Mouse (Mus musculus) CH12.LX (cell line): ENCODE data around the gene Nup153.

Source experiments
- CHD2 ChIP-seq: IDR thresholded peaks from 2 replicates; pipeline ENCODE4 v1.6.1; 2011; ENCODE audit warnings: low read length, improper control_type of control experiment
- CTCF ChIP-seq, 2 experiments: IDR thresholded peaks in 1 of 2; conservative IDR thresholded peaks in 1 of 2; 2 replicates each; pipeline ENCODE4 v1.5.1; 2011 to 2012; ENCODE audit warnings: low read depth in 2 of 2, low read length in 2 of 2, improper control_type of control experiment in 1 of 2, inconsistent platforms in 1 of 2, mild to moderate bottlenecking in 1 of 2, moderate library complexity in 1 of 2
- HCFC1 ChIP-seq: IDR thresholded peaks from 2 replicates; pipeline ENCODE4 v1.6.1; 2012; ENCODE audit warnings: low read depth, mild to moderate bottlenecking, inconsistent platforms, low read length, improper control_type of control experiment
- POLR2A ChIP-seq: IDR thresholded peaks from 2 replicates; pipeline ENCODE4 v1.6.1; 2011; ENCODE audit warnings: low read depth, mild to moderate bottlenecking, improper control_type of control experiment, low read length
- TCF12 ChIP-seq: IDR thresholded peaks from 2 replicates; pipeline ENCODE4 v1.6.1; 2014; ENCODE audit warnings: low read depth, mild to moderate bottlenecking, inconsistent platforms, low read length, improper control_type of control experiment
- USF2 ChIP-seq: conservative IDR thresholded peaks from 2 replicates; pipeline ENCODE4 v1.6.1; 2011; ENCODE audit warnings: low read depth, low read length, improper control_type of control experiment

- TF ChIP-seq CHD2 = no peak
- TF ChIP-seq USF2 = no peak
- no peak for TF ChIP-seq CTCF (conservative IDR thresholded peaks at IDR 0.05 in 1 of 2, IDR thresholded peaks at IDR 0.05 in 1 of 2; ENCODE audit: low read depth in 2 of 2, low read length in 2 of 2)
- TF ChIP-seq POLR2A = no peak
- TF ChIP-seq TCF12 = no peak
- TF ChIP-seq HCFC1 = no peak
Measured at GRCm38 (mm10) chr13:46651853-46652252, 75.9 kb downstream of the Nup153 start.
